In genomic region chr9:3264467-3264866, GRCm38 (mm10) we compare ENCODE assay signal across 17 mouse cellular contexts.
"Had no signal": no experiment of that assay in that cellular context is flagged by ENCODE, and none has a peak within 500 bp of the region (broad histone marks: within the 10 kb centered on the region; RNA-seq: fewer than 3 reads in every experiment).

No protein-coding gene starts in this region.

- ATAC-seq: liver, embryonic 12.5 days; liver, postnatal 0 days; lung, postnatal 0 days; midbrain, embryonic 13.5 days; midbrain, embryonic 15.5 days; midbrain, embryonic 16.5 days had no signal

- DNase-seq: left cerebral cortex, postnatal 4 days; liver; liver, embryonic 13.5 days; liver, postnatal 0 days; lung, adult 18-20 months; lung, adult 2 months; lung, embryonic 14.5 days; lung, postnatal 10 days; lung, postnatal 14 days; lung, postnatal 36 days; lung, postnatal 4 days; midbrain, embryonic 14.5 days had no signal
